Mouse (Mus musculus) embryo, embryonic 9.5 days (tissue): ENCODE measurements around the gene Nav2.
A peak's percentile ranks its signal among the peaks of the same experiment; 100 is the strongest.

Experiments
- DNase-seq: peaks from one replicate; pipeline ENCODE4 v3.0.0-alpha.2; 2017; ENCODE audit errors: extremely low spot score

Nav2 gene

DNA sequence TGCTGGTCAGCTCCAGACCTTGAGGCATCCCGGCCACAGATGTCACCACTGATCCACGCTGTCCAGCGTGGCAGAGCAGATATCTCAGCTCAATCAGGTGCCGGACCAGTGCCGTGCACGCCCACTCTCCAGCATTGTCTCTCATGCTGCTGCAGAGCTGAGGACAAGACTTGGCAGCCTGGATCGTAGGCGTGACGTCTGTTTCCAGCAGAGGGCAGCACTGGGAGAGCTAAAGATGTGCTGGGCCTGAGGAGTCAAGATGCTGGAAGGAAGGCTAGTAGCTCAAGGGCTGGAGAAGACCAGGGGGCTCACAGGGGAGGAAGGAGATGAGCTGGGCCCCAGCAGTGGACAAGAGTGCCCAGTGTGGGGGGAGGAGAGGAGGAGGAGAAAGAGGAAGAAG lies 341.5 kb downstream of the Nav2 start:
- DNase-seq, result peak; percentile 79

- DNase-seq, result no peak
Observed at GRCm38 (mm10) chr7:49250581-49251307, 342.2 kb downstream of the Nav2 start.

DNA sequence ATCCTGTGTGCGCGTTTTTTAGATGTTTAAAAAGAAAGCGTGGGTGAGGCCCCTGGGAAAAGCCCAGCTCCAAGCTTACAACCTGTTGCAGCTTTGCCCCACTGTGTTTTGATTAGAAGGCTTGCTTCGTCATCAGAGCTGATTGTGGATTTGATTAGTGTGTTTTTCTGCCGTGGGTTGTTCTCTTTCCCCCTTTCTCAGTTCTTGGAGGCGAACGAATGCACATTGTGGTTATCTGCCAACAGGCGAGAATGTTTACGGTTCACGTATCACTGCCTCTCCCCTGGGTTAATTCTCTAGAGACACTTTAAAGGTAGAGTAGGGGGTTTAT lies 342.8 kb downstream of the Nav2 start:
- DNase-seq, result no peak

DNA sequence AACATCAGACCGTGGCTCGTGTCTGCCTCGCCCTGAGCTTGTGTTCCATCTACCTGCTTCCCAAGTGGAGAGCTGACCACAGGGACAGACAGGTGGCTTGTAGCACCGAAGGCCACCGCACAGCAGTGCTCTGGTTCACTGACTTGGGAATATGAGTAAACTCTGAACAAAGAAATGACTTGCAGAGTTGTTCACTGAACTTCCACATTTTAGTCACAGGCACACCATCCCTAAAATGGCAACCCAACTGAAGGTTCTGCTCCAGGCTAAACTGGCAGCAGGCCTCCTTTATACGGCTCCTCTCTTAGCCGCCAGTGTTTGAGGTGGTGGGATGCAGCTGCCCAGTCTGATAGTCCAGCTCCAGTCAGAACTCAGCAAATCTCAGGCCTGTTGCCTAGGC lies 343.9 kb downstream of the Nav2 start:
- no peak for DNase-seq

- no peak for DNase-seq
Observed at GRCm38 (mm10) chr7:49252902-49253301, 344.4 kb downstream of the Nav2 start.

DNA sequence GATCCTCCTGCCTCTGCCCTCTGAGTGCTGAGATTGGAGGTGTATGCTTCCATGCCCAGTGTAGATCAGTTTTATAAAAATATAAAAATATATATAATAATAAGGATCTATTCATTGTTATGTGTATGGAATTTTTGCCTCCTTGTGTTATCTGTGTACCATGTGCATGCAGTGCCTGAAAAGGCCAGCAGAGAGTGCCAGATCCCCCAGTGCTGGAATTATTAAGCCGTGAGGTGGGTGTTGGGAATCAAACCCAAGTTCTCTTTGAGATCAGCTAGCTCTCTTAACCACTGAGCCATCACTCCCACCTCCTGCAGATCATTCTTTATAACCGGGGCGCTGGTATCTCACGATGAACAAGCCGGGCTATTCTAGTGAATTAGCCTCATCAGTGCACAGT lies 346.5 kb downstream of the Nav2 start:
- no peak for DNase-seq

DNA sequence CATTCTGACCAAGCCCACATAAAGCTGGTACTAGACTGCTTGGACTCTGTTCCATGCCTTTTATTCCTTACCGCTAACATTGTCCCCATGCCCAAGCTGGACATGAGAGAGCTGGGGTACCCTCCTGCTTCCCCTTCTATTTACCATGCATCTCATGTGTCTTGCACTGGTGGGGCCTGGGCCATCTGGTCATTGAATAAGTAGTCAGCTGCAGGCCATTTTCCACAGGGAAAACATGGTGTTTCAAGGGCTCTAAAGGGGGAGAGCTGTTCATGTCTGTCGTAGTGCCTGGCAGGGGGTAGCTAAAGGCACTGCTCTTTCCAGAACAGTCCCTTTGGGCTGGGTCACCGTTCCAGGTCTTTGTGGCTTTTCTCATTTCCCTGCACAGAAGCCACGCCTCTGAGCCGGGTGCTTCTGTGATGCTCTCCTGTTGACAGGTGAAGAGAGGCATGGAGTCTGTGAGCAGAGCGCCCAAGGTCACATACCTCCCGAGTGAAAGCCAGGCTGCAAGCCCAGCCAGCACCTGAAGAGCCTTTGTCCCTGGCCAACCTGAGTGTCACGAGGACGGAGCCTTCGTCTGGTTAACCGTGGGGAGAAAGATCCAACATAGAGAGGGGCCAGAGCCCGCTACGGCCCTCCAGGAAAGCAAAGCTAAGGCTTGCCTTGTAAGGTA lies 348.9 kb downstream of the Nav2 start:
- DNase-seq, result no peak

- no peak for DNase-seq
Observed at GRCm38 (mm10) chr7:49258088-49258487, 349.6 kb downstream of the Nav2 start.

GRCm38 (mm10) chr7:49261941-49262511 lies 353.5 kb downstream of the Nav2 start:
- no peak for DNase-seq

DNA sequence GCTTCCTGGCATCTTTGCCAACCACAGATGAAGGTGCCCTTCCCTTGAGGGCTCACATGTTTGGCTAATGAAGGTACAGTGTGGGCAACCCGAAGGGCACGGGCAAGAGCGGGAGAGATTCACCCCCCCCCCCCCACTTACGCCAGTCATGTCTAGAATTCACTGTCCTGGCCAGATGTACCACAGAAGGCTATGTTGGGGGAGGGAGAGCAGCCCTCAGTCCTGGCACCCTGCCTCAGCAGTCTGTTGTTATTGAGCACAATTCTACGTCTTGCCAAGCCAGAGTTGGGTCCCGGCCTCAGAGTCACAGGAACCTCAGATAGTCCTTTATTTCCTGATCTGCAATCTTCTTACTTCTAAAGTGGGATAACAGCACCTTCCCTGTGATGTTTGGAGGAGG lies 357.9 kb downstream of the Nav2 start:
- no peak for DNase-seq

- DNase-seq, result no peak
Observed at GRCm38 (mm10) chr7:49267621-49268325, 359.3 kb downstream of the Nav2 start.

DNA sequence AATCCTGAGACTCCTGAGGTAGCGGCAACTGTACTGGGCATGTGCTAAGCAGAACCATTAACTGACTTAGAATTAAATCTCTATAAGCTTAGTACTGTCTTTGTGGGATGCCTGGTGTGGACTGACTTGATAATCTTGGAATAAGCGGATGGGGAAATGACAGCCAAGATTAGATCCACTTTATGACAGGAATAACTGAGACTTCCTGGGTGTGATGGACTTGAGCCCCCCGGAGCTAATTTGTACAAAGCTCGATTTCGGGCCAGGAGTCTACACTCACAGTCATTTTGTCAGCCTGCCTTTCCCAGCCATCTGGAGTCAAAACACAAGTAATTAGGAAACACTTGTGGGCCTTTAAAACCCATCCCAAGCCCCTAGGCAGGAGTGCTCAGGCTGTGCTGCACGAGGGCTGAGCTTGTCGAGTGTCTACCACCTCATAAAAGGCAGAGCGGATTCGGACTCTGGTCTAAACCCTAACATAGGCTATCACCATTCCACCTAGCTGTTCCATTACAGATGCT lies 359.9 kb downstream of the Nav2 start:
- no peak for DNase-seq

DNA sequence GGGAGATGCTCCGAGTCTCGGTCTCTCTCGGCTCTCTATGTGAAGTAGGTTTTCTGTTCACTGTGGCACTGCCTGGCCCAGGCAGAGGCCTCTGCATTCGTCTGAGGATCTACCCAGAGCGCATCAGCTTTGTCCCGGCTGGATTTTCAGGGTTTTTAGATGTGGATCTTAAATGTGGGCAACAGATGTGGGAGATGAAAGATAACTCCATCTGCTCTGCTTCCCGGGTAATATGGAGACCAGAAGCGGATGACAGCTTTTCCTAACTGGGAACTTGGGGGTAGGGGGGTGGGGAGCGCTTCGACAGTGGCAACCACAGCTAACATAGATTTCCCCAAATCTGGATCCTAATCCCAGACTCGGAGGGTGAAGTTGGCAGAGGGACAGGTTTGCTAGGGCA lies 362.3 kb downstream of the Nav2 start:
- no peak for DNase-seq

DNA sequence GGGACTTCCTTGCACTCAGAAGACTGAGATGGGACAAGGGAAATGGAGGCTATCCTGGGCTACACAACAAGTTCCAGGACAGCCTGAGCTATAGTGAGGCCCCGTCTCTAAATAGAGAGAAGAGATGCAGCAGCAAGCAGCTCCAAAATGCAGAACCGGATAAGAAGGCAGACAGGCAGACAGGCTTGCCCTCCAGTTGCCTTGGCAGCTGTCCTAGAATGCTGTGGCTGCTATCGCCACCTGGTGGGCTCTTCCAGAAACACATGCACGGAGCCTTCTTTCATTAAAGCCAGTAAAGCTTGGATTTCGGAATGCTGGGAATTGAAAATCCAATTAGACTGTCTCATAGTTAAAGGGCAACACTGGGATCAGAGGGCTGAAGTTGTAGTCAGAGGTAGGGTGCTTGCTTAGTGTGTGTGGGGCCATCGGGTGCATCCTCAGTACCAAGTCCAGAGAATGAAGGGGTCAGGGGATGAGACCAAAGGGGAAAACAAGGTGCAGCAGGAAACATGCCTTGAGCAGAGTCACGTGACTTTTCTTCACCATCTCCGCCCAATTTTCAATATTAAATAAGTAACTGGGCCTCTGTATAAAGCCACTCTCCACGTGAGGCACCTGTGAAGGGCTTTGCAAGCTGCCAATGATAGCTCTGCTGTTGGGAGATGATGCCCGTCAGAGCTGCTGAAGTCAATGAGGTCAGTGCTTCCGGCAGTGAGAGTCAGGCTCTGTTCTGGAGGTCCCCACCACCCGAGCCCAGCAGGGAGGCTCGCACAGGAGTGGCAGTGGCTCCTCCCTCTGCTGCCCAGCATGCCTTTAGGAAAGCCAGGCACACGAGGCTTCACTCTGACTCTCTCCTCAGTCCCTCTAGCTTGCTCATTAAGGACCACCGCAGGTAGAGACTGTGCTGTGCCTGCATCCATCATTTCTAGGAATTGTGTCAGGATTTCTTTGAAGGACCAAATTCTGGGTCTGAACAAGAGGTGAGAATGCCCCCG lies 364.2 kb downstream of the Nav2 start:
- DNase-seq, result peak; percentile 75

- DNase-seq, result no peak
Observed at GRCm38 (mm10) chr7:49273907-49274656, 365.6 kb downstream of the Nav2 start.

DNA sequence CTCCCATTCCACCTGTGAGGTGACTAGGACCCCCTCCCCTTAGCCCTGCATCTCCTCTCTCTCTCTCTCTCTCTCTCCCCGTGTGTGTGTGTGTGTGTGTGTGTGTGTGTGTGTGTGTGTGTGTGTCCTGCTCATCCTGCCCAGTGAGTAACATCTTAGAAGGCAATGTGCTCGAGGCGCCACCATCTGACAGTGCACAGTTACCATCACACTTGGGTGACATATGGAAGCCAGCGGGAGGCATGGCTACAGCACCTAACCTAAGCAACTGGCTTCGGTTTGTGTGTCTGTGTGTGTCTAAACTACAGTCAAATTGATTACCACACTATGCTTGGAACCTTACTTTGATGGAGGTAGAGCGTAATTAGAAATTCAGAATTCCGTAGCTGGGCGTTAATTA lies 366.2 kb downstream of the Nav2 start:
- no peak for DNase-seq

- DNase-seq, result no peak
Observed at GRCm38 (mm10) chr7:49276163-49276562, 367.6 kb downstream of the Nav2 start.

- no peak for DNase-seq
Observed at GRCm38 (mm10) chr7:49277685-49278084, 369.2 kb downstream of the Nav2 start.

DNA sequence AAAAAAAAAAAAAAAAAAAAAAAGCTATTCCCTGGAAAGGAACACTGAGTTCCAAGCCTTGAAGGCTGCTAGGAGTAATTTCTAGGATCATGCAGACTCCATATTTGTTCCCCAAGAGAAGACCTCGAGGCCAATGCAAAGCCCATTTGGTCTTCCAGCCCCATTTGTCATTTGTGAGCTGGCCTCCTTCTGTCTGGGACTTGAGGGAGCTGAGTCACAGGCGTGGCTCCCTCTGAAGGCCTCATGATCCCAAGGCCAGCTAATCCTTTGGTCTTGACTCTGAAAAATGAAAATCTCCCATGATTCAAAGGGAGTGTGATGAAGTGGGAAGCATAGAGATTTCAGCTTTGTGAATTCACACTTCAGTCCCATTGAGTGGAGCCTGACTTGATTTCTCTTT lies 370.0 kb downstream of the Nav2 start:
- DNase-seq, result no peak

DNA sequence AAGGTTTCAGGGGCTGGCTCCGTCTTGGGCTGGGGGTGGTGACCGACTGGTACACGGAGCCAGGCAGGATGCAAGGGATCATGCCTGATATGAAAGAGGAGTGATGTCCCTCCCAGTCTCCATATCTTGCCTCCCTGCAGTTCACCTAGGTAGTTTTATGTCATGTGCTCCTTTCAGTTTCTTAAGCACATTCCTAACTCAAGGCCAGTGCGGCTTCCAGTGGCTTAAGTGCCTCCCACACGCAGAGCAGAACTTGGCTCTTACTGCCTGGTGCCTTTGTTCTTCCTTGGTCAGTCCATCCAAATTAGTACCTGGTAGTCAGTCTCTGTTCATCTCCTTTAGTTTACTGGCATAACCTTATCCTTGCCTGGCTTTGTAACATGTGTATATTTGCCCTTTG lies 371.9 kb downstream of the Nav2 start:
- no peak for DNase-seq

GRCm38 (mm10) chr7:49282446-49282845 lies 373.9 kb downstream of the Nav2 start:
- DNase-seq, result no peak
